Mouse (Mus musculus) G1E (cell line): ENCODE data around the gene Ptdss2. TPM values are rescaled to one million over a fixed set of nuclear protein-coding genes. Genes with fewer than 3 reads are reported as not detected.
A peak's percentile ranks its signal among the peaks of the same experiment; 100 is the strongest.

Source experiments
- ATAC-seq: 2 replicates; pipeline ENCODE4 v1.8.0; 2016; ENCODE audit warnings: mild to moderate bottlenecking; ENCODE audit not compliant: insufficient number of reproducible peaks, poor library complexity, low FRiP score, severe bottlenecking; ENCODE audit errors: extremely low read depth
- DNase-seq: peaks from one replicate; pipeline ENCODE4 v3.0.0; 2012; ENCODE audit warnings: low spot score
- H3K27me3 ChIP-seq: 2 replicates; pipeline ENCODE4 v1.6.1; 2012; ENCODE audit warnings: mild to moderate bottlenecking, low read length, inconsistent platforms; ENCODE audit not compliant: insufficient read depth
- H3K36me3 ChIP-seq: replicated peaks from 2 replicates; pipeline ENCODE3; 2012; ENCODE audit warnings: mild to moderate bottlenecking, inconsistent platforms
- H3K4me1 ChIP-seq: 2 replicates; pipeline ENCODE4 v1.6.1; 2012; ENCODE audit warnings: low read depth, low read length, inconsistent platforms, mixed read lengths; ENCODE audit not compliant: insufficient read depth
- H3K4me3 ChIP-seq: 2 replicates; pipeline ENCODE4 v1.5.1; 2012; ENCODE audit warnings: low read depth, mild to moderate bottlenecking, inconsistent platforms, low read length, moderate library complexity, mixed read lengths
- H3K9me3 ChIP-seq: replicated peaks from 2 replicates; pipeline ENCODE4 v1.6.1; 2012; ENCODE audit warnings: inconsistent platforms
- CTCF ChIP-seq: IDR thresholded peaks from 2 replicates; pipeline ENCODE4 v1.5.1; 2012; ENCODE audit warnings: low read depth, low read length, inconsistent platforms, mixed read lengths
- GATA1 ChIP-seq: IDR thresholded peaks from 2 replicates; pipeline ENCODE4 v1.6.1; 2012; ENCODE audit warnings: borderline replicate concordance, low read length, inconsistent platforms, mixed read lengths
- GATA2 ChIP-seq: IDR thresholded peaks from 2 replicates; pipeline ENCODE4 v1.6.1; 2012; ENCODE audit warnings: low read depth, low read length, inconsistent platforms, borderline replicate concordance
- POLR2AphosphoS5 ChIP-seq: IDR thresholded peaks from 2 replicates; pipeline ENCODE4 v1.6.1; 2012; ENCODE audit warnings: low read depth, low read length, inconsistent platforms; ENCODE audit not compliant: insufficient replicate concordance
- TAL1 ChIP-seq: conservative IDR thresholded peaks from 2 replicates; pipeline ENCODE4 v1.6.1; 2012; ENCODE audit warnings: low read depth, low read length, inconsistent platforms, mixed read lengths
- polyA plus RNA-seq: library from polyadenylated mRNA; stranded (reverse); fragments of >175 nt; gene quantifications from 2 replicates; pipeline ENCODE4 v1.2.3, GENCODE M21; 2012
- total RNA-seq, 2 experiments: library from RNA; stranded (forward) in 1 of 2; stranded (reverse) in 1 of 2; fragments of 200-1000 nt in 1 of 2; fragments of >200 nt in 1 of 2; fragmentation: Nextera tagmentation in 1 of 2; gene quantifications; 2 replicates each; pipeline ENCODE4 v1.2.3; 2014 to 2017

Ptdss2 gene
- total and polyA plus RNA-seq, 3 experiments, result 4.5 to 43.3 (median 29.4) TPM

DNA sequence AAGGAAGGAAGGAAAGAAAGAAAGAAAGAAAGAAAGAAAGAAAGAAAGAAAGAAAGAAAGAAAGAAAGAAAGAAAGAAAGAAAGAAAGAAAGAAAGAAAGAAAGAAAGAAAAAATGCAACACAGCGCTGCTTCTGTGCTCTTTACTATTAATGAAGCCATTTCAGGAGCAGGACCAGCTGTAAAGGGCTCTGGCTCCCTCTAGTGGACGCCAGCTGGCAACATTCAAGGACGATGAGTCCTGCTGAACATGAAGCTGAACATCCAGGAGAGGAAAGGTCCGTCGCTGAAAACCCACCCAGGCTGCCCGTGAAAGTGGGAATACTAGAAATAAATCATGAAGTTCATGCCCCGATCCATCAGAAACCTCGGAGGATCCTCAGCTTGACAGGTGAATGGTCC lies 54.0 kb downstream of the Ptdss2 start:
- Histone ChIP-seq H3K4me3 (no peak overlapping the region), H3K4me1 (peaks cover 9% of the 10 kb centered on the region), H3K9me3 (no peaks in the 10 kb centered on the region), H3K36me3 (no peaks in the 10 kb centered on the region), H3K27me3 (peaks cover 17% of the 10 kb centered on the region)
- ATAC-seq (no peak), DNase-seq (peak; percentile 65)
- TF ChIP-seq CTCF (peak; percentile 68; the same call in 1 of the 2 replicates), TAL1 (no peak)

DNA sequence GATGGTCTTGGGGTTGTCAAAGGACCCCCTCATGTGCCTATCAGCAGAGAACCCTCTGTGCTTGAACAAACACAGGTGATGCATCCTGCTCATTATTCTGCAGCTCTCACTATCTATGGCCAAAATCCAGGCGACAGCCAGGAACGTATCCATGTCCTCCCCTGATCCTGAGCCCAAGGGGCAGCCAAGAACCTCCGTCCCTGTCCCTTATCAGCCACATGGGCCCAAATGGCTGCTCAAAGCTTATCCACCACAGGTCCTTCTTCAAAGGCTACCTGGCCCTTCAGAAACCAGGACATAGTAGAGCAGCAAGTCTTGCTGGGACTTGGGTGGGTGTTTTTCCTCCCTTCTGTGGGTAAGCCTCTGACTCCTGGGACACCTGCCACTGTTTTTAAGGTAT lies 66.0 kb downstream of the Ptdss2 start:
- ATAC-seq (no peak), DNase-seq (no peak)
- TF ChIP-seq TAL1 (no peak), GATA2 (no peak), CTCF (no peak), GATA1 (no peak), POLR2AphosphoS5 (no peak)
- H3K4me3 ChIP-seq, result no peak overlapping the region
- no peaks in the 10 kb centered on the region for H3K9me3 ChIP-seq
- H3K36me3 ChIP-seq, result peaks cover 47% of the 10 kb centered on the region
- peaks cover 6% of the 10 kb centered on the region; the same call in 1 of the 2 replicates for H3K27me3 ChIP-seq
- H3K4me1 ChIP-seq, result peaks cover 36% of the 10 kb centered on the region

DNA sequence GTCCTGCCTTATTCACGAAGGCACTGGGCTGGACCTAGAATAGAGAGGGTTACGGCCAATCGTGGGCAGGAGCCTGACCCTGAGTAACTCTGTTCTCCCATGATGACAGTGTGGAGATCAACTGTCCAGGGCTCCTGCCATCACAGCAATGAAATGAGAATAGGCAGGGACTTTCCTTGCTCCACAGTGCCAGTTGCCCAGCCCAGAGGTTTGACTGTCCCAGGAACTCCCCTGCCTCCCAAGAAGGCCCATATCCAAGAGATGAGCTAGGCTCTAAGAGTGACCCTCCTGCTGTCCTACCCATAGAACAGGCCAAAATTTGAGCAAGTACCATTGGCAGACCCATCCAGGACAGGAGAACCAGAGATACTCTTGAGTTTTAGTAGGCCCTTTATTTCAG lies 66.6 kb downstream of the Ptdss2 start:
- Histone ChIP-seq H3K4me1 (peaks cover 39% of the 10 kb centered on the region), H3K27me3 (peaks cover 6% of the 10 kb centered on the region; the same call in 1 of the 2 replicates), H3K36me3 (peaks cover 47% of the 10 kb centered on the region), H3K4me3 (no peak overlapping the region), H3K9me3 (no peaks in the 10 kb centered on the region)
- TF ChIP-seq GATA2 (no peak), TAL1 (no peak), GATA1 (no peak), CTCF (no peak), POLR2AphosphoS5 (no peak)
- ATAC-seq, result no peak
- DNase-seq, result no peak

DNA sequence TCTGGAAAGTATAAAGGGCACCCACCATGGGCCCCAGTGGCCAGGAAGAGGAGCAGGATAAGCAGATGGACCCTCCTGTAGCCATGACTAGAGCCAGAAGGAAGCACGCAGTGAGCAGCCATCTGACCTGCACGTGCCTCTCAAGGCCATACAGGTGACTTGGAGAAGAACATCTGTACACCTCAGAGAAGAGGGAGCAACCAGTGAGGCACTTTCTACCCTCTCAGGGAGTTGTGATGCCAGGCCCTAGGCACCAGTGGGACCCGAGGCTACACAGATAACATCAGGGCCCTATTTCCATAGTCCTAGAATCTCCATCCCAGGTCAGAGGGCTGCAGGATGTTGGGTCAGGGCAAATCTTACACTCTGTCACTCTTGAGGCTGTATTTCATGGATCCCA lies 68.0 kb downstream of the Ptdss2 start:
- no peaks in the 10 kb centered on the region for H3K9me3 ChIP-seq
- ATAC-seq (no peak), DNase-seq (no peak)
- H3K36me3 ChIP-seq, result peaks cover 47% of the 10 kb centered on the region
- TF ChIP-seq GATA1, result no peak
- no peak for TF ChIP-seq POLR2AphosphoS5
- TF ChIP-seq TAL1, result no peak
- no peak for TF ChIP-seq CTCF
- TF ChIP-seq GATA2, result no peak
- peaks cover 49% of the 10 kb centered on the region for H3K4me1 ChIP-seq
- no peak overlapping the region for H3K4me3 ChIP-seq
- no peaks in the 10 kb centered on the region for H3K27me3 ChIP-seq

DNA sequence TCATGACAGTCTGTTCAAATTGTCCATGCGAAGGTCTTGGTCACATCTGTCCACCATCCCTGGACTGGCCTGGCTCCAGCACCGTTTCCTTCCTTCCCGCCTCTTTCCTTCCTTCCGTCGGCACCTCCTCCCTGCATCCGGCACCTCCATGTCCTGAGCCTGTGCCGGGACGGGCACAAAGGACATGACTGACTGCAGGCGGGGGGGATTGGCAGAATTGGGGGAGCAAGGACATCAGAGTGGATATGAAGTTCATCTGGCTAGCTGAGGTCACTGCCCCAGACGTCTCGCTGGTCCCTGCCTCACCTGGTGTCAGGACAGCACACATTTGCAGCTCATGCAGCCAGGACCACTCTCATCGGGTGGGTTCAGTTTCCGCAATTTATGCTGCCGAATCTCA lies 68.9 kb downstream of the Ptdss2 start:
- TF ChIP-seq TAL1, result no peak
- TF ChIP-seq GATA2, result no peak
- no peak for TF ChIP-seq GATA1
- no peak for TF ChIP-seq CTCF
- no peak for TF ChIP-seq POLR2AphosphoS5
- H3K4me1 ChIP-seq, result peaks cover 56% of the 10 kb centered on the region

DNA sequence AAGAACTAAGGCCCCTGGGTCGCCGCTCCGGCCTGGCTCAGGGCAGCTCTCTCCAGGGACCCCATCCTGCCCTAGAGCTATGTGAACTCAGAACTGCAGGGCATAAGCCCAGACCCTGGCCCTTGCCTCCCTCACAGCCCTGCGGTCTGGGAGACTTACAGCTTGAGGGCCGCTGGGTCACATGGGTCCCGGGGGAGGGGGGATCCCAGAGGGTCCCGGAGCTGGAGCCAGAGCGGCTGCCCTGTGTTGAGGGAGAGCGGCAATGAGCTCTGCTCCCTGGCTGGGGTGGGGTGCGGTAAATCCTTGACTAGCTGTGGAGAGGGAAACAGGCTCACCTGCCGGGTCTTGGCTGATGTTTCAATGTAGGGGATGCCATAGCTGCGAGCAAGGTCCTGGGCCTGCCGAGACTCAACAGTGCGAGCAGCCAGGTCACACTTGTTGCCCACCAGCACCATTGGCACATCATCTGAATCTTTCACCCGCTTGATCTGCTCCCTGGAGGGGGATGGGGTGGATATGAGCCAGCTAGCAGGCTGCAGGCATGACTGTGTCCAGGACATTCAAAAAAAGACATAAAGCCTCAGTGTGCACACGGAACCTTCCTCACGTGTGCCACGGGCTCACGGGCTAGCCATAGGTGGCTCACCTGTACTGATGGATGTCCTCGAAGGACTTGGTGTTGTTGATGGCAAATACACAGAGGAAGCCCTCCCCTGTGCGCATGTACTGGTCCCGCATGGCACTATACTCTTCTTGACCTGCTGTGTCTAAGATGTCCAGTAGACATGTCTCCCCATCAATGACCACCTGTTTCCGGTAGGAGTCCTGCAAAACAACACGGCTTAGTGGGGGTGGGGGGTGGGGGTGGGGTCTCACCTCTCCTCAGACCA lies 69.9 kb downstream of the Ptdss2 start:
- Histone ChIP-seq H3K27me3 (no peaks in the 10 kb centered on the region), H3K36me3 (peaks cover 47% of the 10 kb centered on the region), H3K4me3 (no peak overlapping the region; the same call in 1 of the 2 replicates), H3K9me3 (no peaks in the 10 kb centered on the region), H3K4me1 (peaks cover 61% of the 10 kb centered on the region)
- ATAC-seq (no peak), DNase-seq (no peak)
- no peak for TF ChIP-seq TAL1
- TF ChIP-seq POLR2AphosphoS5, result no peak
- no peak for TF ChIP-seq GATA1
- no peak for TF ChIP-seq CTCF
- TF ChIP-seq GATA2, result no peak

More for the DNA sequence above, 68.9 kb downstream of the Ptdss2 start:
- Histone ChIP-seq H3K36me3 (peaks cover 47% of the 10 kb centered on the region), H3K27me3 (no peaks in the 10 kb centered on the region), H3K9me3 (no peaks in the 10 kb centered on the region), H3K4me3 (no peak overlapping the region)
- DNase-seq, result no peak
- ATAC-seq, result no peak
